Mouse (Mus musculus) cerebellum, postnatal 10 days (tissue): ENCODE results near the gene Rtp3.

ENCODE experiments used
- DNase-seq, 2 experiments: peaks; one replicate each; pipeline ENCODE4 v3.0.0; 2021; ENCODE audit warnings: mixed read lengths in 2 of 2

Rtp3 gene

DNA sequence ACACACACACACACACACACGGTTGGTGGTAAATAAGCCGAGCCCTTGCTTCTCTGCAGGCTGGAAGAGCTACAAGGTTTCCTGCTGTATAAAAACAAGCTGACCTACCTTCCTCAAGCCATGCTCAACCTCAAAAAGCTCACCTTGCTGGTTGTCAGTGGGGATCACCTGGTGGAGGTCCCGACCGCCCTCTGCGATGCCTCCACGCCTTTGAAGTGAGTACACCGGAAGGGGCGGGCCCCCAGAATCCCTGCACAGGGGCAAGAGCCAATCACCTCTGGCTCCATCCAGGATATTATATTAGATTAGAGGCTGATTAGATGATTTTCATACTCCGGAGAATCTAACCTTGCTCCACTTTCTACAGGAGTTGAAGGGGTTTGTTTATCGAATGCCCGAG is 11.0 kb downstream of the Rtp3 start:
- DNase-seq: no peak

DNA sequence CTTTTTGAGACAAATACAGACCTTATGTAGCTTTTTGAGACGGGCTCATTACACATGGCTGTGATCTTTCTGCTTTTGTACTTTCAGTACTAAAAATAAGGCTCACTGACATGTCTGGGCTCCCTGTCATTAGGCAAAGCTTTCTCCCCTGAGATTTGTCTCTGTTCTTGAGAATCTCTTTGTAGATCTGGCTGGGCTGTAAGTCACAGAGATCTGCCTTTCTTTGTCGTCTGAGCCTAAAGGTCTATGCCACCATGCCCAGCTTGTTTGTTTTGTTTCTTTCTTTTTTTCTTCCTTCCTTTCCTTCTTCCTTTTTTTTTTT is 24.5 kb downstream of the Rtp3 start:
- no peak for DNase-seq

DNA sequence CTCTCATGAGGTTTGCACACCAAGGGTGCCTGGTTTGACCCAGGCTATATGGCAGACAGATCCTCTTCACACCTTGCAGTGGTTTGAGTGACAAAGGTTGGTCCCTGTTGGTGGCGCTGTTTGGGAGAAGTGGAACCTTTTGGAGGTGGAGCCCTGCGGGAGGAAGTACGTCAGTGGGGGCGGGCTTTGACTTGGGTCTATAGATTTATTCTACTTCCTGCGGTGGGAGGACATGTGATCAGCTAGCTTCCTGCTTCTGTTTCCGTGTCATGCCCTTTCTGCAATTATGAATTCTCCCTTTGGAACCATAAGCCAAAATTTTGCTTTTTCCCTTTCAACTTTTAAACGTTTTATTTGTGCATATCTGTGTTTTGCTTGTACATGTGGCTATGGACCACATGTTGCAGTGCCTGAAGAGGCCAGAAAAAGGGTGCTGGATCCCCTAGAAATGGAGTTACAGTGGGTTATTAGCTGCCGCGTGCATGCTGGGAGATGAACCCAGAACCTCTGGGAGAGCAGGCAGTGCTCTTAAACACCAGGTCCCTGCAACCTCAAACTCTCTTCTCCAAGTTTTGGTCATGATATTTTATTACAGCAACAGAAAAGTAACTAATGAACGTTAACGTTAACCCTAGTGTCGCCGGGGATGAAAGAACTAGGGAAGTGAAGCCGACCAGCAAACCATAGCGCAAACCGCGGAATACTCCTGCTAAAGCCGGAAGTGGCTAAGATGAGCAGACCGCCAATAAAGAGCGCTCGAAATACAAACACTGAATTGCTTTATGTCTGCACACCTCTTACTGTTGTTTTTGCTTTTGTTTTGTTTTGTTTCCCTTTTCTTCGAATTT is 25.1 kb downstream of the Rtp3 start:
- DNase-seq: no peak

- DNase-seq: no peak
These were observed 26.7 kb downstream of the Rtp3 start for GRCm38 (mm10) chr9:110963566-110964115.

GRCm38 (mm10) chr9:110961386-110961785 is 29.0 kb downstream of the Rtp3 start:
- no peak for DNase-seq

GRCm38 (mm10) chr9:110960230-110961149 is 29.9 kb downstream of the Rtp3 start:
- no peak for DNase-seq

DNA sequence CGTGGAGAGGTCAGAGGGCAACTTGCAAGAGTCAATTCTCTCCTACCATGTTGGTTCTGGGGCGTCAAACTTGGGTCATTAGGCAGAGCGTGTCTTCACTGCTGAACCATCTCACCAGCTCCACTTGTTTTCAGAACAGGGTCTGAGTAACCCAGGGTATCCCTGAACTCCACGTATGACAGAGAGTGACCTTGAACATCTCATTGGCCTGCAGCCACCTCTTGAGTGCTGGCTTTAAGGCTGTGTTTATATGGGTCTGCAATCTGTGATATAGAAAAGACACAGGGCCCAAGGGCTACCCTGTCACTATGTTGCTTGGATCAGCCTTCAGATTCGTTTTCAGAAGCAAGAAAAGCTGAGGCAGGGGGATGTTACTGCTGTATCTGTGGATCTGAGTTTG is 30.7 kb downstream of the Rtp3 start:
- no peak for DNase-seq

DNA sequence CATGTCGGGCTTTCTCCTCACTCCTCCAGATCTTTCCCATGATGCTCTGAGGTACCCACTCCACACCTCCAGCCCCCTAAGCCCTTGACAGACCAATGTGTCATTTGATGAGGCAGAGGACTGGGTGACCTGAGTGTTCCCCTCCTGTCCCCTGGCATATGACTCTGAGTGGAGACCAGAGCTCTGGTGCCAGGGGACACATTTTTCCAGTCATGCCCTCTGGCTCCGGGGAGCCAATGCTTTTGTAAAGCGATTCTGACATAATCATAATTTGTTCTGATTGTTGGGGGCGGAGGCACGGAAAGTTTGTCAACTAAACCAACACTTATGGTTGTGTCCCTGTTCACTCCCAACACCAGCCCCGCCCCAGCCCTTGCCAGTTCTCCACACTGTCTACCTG is 34.4 kb downstream of the Rtp3 start:
- no peak for DNase-seq

DNA sequence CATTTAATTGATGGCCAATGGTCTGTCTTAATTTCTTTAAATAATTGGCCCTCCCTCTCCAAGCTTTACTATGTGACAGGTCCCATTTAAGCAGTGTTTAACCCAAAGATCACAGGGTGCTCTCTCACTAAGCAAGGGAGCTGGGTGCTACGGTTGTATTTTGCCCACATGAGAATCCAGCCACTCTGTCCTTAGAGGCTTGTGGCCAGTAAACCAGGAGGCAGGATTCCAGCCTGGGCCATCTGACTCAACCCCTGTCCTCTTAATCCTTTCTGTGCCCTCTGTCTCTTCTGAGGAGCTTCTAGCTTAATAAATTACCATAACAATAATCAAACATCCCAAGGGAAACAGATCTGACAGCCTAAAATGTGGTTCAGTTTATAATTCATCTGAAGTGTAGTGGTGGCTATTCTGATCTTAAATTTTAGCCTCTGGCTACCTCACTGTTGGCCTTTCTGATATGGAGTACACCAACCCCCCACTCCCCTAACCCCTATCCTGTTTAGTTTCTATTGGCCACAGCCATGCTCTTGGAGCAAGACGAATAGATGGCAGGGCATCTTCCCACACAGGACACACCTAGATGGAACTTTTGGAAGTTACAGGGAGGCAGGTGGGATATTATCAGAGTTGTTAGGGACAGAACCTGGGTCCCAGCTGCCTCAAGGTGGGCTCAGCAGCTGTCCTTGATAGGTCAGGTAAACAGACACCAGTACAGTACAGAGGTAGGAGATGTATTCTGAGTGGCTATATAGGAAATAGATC is 35.5 kb downstream of the Rtp3 start:
- DNase-seq: no peak

DNA sequence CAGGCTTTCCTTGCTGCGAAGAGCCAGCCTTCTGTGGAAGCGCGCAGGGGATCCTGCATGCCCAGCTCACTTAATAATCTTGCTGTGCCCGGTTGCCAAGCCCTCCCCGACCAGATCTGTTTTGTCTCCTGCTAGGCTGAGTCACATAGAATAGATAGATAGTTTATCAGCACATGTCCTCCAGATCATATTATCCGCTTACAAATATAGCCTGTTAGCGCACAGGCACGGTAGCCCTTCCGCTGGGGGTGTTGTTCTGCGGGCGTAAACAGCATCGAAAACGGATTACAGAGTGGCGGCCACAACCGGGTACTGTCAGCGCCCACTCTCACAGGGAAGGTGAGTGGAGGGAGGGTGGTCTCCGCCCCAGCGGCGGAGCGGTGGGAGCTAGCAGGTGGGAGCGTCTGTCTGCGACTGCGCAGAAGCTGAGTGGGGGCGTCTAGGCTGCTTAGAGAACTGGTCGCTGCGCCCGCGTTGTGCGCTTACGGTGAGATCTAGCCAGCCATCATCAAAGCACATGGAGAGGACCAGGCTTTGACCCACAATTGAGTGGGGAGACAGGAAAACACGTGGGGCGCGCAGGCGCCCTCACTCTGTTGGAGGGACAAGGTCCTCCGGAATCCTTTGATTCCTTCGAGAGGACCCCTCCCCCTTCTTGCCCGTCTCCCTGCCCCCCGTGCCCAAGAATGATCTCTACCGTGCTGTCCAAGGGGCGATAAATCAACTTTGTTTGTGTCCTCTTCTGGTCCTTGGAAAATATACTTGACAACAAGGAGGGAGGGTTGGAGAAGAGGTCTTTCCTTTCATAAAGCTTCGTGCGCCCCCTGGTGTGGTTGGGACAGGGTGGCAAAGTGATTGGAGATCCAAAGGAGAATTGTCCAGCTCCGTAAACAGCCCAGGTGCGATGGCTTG is 36.6 kb downstream of the Rtp3 start:
- DNase-seq: peak; percentile 86 to 89

DNA sequence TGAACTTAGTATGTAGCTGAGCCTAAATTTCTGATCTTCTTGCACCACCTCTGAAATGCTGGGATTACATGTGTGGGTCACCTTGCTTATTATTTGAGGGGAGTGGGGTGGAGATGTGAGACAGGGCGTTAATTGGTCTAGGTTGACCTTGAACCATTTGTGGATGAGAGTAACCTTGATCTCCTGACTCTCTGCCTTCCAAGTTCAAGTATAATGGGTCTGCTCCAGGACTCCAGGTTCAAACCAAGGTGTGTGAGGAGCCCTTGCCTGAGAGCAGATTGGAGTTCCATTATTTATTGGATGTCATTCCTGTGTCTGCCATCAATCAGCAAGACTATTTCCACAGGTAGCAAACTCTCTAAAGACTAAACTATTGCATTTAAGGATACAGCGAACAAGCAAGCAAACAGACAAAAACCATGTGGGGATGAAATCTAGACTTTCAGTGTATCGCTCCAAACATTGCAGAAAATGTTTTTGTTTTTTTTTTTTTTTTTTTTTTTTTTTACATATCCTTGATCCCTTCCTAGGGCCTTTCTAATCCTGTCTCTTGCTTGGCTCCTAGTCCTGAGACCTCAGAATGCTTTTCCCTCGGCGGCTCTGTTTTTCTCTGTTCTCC is 37.3 kb downstream of the Rtp3 start:
- no peak for DNase-seq

GRCm38 (mm10) chr9:110952398-110952797 is 38.0 kb downstream of the Rtp3 start:
- DNase-seq: no peak

DNA sequence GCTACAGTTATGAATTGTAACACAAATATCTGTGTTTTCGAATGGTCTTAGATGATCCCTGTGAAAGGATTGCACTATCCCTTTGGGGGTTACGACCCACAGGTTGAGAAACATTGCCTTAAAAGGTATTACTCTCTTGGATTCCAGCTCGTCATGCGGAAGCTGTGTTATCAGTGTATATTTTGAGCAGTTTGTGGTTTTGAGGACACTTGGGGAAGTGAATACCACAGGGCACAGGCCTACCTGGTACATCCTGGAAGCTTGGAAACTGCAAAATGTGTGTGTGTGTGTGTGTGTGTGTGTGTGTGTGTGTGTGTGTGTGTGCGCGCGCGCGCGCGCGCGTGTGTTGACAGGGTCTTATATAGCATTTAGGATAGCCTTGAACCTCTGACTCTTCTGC is 38.5 kb downstream of the Rtp3 start:
- no peak for DNase-seq

- DNase-seq: no peak
These were observed 39.0 kb downstream of the Rtp3 start, which contains the start of gene Lrrc2 for GRCm38 (mm10) chr9:110951397-110951796. Lrrc2 (plus strand) TSS chr9:110951545.

- no peak for DNase-seq
These were observed 40.3 kb downstream of the Rtp3 start for GRCm38 (mm10) chr9:110950109-110950508.

GRCm38 (mm10) chr9:110948813-110949310 is 41.5 kb downstream of the Rtp3 start:
- DNase-seq: no peak

GRCm38 (mm10) chr9:110947900-110948299 is 42.5 kb downstream of the Rtp3 start:
- DNase-seq: no peak

- no peak for DNase-seq
These were observed 43.1 kb downstream of the Rtp3 start for GRCm38 (mm10) chr9:110947261-110947661.

- peak in 1 of 2 experiments; percentile 35 for DNase-seq
These were observed 43.8 kb downstream of the Rtp3 start for GRCm38 (mm10) chr9:110946548-110947044.

- no peak for DNase-seq
These were observed 44.5 kb downstream of the Rtp3 start, which contains the start of gene Tdgf1 for GRCm38 (mm10) chr9:110945926-110946325. Tdgf1 (minus strand) TSS chr9:110946158.

DNA sequence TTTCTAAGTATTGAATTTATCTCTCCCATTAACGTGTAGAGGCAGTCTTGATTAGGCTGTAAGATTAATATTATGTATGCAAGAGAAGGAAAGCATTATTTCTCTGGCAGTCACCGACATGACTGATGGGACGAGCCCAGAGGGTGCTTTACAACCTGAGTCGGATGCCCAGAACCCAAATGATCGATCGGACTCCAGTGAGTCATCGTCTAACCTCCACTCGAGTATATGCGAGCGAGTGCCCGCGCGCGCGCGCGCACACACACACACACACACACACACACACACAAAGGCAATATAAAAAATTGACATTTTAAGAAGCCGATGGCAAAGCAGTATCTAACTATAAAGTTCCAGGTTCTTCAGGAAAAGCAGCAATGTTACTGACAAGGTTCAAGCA is 45.0 kb downstream of the Rtp3 start:
- DNase-seq: no peak
